Mouse (Mus musculus): Measurements from ENCODE around the gene Gtf2i. TPM values are rescaled to one million over a fixed set of nuclear protein-coding genes. Genes with fewer than 3 reads are reported as not detected.

Gene Gtf2i
- polyA plus RNA-seq, 1 experiment from 2014 or later, result 136 TPM

GRCm38 (mm10) chr5:134277109-134277508 lies 37.5 kb downstream of the Gtf2i start:
- Histone ChIP-seq H3K27ac (ENCODE audit: low read depth, low read length) (no peak overlapping the region), H3K27me3 (ENCODE audit: control insufficient read depth, insufficient read depth, low read length) (no peaks in the 10 kb centered on the region), H3K4me1 (ENCODE audit: control insufficient read depth, insufficient read depth, low read length) (no peaks in the 10 kb centered on the region), H3K4me2 (no peak overlapping the region), H3K9ac (ENCODE audit: low read depth, low read length) (no peak overlapping the region), H3K4me3 (ENCODE audit: low read depth, low read length) (no peak overlapping the region), H3K9me3 (replicated peaks; ENCODE audit: control insufficient read depth, low read length) (no peaks in the 10 kb centered on the region), H3K36me3 (ENCODE audit: control insufficient read depth, insufficient read depth, low read length) (peaks cover 44% of the 10 kb centered on the region)
- no peak for ATAC-seq (replicated peaks; ENCODE audit: insufficient number of reproducible peaks, low FRiP score, low TSS enrichment)
- WGBS (ENCODE audit: insufficient replicate concordance), result 98% methylated on average over 4 of the region's 4 CpGs

GRCm38 (mm10) chr5:134275556-134275955 lies 39.0 kb downstream of the Gtf2i start:
- peaks cover 50% of the 10 kb centered on the region for H3K36me3 ChIP-seq (ENCODE audit: control insufficient read depth, insufficient read depth, low read length)
- no peak overlapping the region for H3K4me2 ChIP-seq
- 91% methylated on average over 10 of the region's 10 CpGs for WGBS (ENCODE audit: insufficient replicate concordance)
- H3K27ac ChIP-seq (ENCODE audit: low read depth, low read length), result no peak overlapping the region
- no peaks in the 10 kb centered on the region for H3K4me1 ChIP-seq (ENCODE audit: control insufficient read depth, insufficient read depth, low read length)
- H3K9ac ChIP-seq (ENCODE audit: low read depth, low read length), result no peak overlapping the region
- H3K4me3 ChIP-seq (ENCODE audit: low read depth, low read length), result no peak overlapping the region
- H3K9me3 ChIP-seq (replicated peaks; ENCODE audit: control insufficient read depth, low read length), result no peaks in the 10 kb centered on the region
- ATAC-seq (replicated peaks; ENCODE audit: insufficient number of reproducible peaks, low FRiP score, low TSS enrichment), result no peak
- H3K27me3 ChIP-seq (ENCODE audit: control insufficient read depth, insufficient read depth, low read length), result no peaks in the 10 kb centered on the region

- Histone ChIP-seq H3K9ac (ENCODE audit: low read depth, low read length) (no peak overlapping the region), H3K36me3 (ENCODE audit: control insufficient read depth, insufficient read depth, low read length) (peaks cover 52% of the 10 kb centered on the region), H3K4me3 (ENCODE audit: low read depth, low read length) (no peak overlapping the region), H3K9me3 (replicated peaks; ENCODE audit: control insufficient read depth, low read length) (no peaks in the 10 kb centered on the region), H3K27me3 (ENCODE audit: control insufficient read depth, insufficient read depth, low read length) (no peaks in the 10 kb centered on the region), H3K4me1 (ENCODE audit: control insufficient read depth, insufficient read depth, low read length) (no peaks in the 10 kb centered on the region), H3K27ac (ENCODE audit: low read depth, low read length) (no peak overlapping the region), H3K4me2 (no peak overlapping the region)
- no peak for ATAC-seq (replicated peaks; ENCODE audit: insufficient number of reproducible peaks, low FRiP score, low TSS enrichment)
- WGBS (ENCODE audit: insufficient replicate concordance), result 82% methylated on average over 11 of the region's 11 CpGs
These were observed 39.5 kb downstream of the Gtf2i start for GRCm38 (mm10) chr5:134275021-134275420.

GRCm38 (mm10) chr5:134273761-134274160 lies 40.8 kb downstream of the Gtf2i start:
- no peak overlapping the region for H3K9ac ChIP-seq (ENCODE audit: low read depth, low read length)
- H3K27ac ChIP-seq (ENCODE audit: low read depth, low read length), result no peak overlapping the region
- H3K4me2 ChIP-seq, result no peak overlapping the region
- H3K4me3 ChIP-seq (ENCODE audit: low read depth, low read length), result no peak overlapping the region
- H3K36me3 ChIP-seq (ENCODE audit: control insufficient read depth, insufficient read depth, low read length), result peaks cover 54% of the 10 kb centered on the region
- no peaks in the 10 kb centered on the region for H3K9me3 ChIP-seq (replicated peaks; ENCODE audit: control insufficient read depth, low read length)
- no peaks in the 10 kb centered on the region for H3K27me3 ChIP-seq (ENCODE audit: control insufficient read depth, insufficient read depth, low read length)
- no peaks in the 10 kb centered on the region for H3K4me1 ChIP-seq (ENCODE audit: control insufficient read depth, insufficient read depth, low read length)
- ATAC-seq (replicated peaks; ENCODE audit: insufficient number of reproducible peaks, low FRiP score, low TSS enrichment), result no peak
- 88% methylated on average over 8 of the region's 8 CpGs for WGBS (ENCODE audit: insufficient replicate concordance)

- H3K4me3 ChIP-seq (ENCODE audit: low read depth, low read length), result no peak overlapping the region
- ATAC-seq (replicated peaks; ENCODE audit: insufficient number of reproducible peaks, low FRiP score, low TSS enrichment), result no peak
- WGBS (ENCODE audit: insufficient replicate concordance), result 86% methylated on average over 11 of the region's 11 CpGs
- no peaks in the 10 kb centered on the region for H3K27me3 ChIP-seq (ENCODE audit: control insufficient read depth, insufficient read depth, low read length)
- no peak overlapping the region for H3K4me2 ChIP-seq
- no peak overlapping the region for H3K27ac ChIP-seq (ENCODE audit: low read depth, low read length)
- H3K4me1 ChIP-seq (ENCODE audit: control insufficient read depth, insufficient read depth, low read length), result no peaks in the 10 kb centered on the region
- H3K9me3 ChIP-seq (replicated peaks; ENCODE audit: control insufficient read depth, low read length), result no peaks in the 10 kb centered on the region
- H3K9ac ChIP-seq (ENCODE audit: low read depth, low read length), result no peak overlapping the region
- H3K36me3 ChIP-seq (ENCODE audit: control insufficient read depth, insufficient read depth, low read length), result peaks cover 52% of the 10 kb centered on the region
These were observed 41.8 kb downstream of the Gtf2i start for GRCm38 (mm10) chr5:134272761-134273160.

- no peak overlapping the region for H3K9ac ChIP-seq (ENCODE audit: low read depth, low read length)
- no peak overlapping the region for H3K4me3 ChIP-seq (ENCODE audit: low read depth, low read length)
- H3K36me3 ChIP-seq (ENCODE audit: control insufficient read depth, insufficient read depth, low read length), result peaks cover 52% of the 10 kb centered on the region
- 91% methylated on average over 11 of the region's 11 CpGs for WGBS (ENCODE audit: insufficient replicate concordance)
- ATAC-seq (replicated peaks; ENCODE audit: insufficient number of reproducible peaks, low FRiP score, low TSS enrichment), result no peak
- no peak overlapping the region for H3K27ac ChIP-seq (ENCODE audit: low read depth, low read length)
- no peaks in the 10 kb centered on the region for H3K9me3 ChIP-seq (replicated peaks; ENCODE audit: control insufficient read depth, low read length)
- no peaks in the 10 kb centered on the region for H3K27me3 ChIP-seq (ENCODE audit: control insufficient read depth, insufficient read depth, low read length)
- H3K4me1 ChIP-seq (ENCODE audit: control insufficient read depth, insufficient read depth, low read length), result no peaks in the 10 kb centered on the region
- no peak overlapping the region for H3K4me2 ChIP-seq
These were observed 43.1 kb downstream of the Gtf2i start for GRCm38 (mm10) chr5:134271421-134271820.

- peaks cover 56% of the 10 kb centered on the region for H3K36me3 ChIP-seq (ENCODE audit: control insufficient read depth, insufficient read depth, low read length)
- no peak for ATAC-seq (replicated peaks; ENCODE audit: insufficient number of reproducible peaks, low FRiP score, low TSS enrichment)
- no peak overlapping the region for H3K4me2 ChIP-seq
- no peak overlapping the region for H3K9ac ChIP-seq (ENCODE audit: low read depth, low read length)
- H3K4me1 ChIP-seq (ENCODE audit: control insufficient read depth, insufficient read depth, low read length), result no peaks in the 10 kb centered on the region
- no peak overlapping the region for H3K27ac ChIP-seq (ENCODE audit: low read depth, low read length)
- WGBS (ENCODE audit: insufficient replicate concordance), result 92% methylated on average over 4 of the region's 4 CpGs
- no peaks in the 10 kb centered on the region for H3K27me3 ChIP-seq (ENCODE audit: control insufficient read depth, insufficient read depth, low read length)
- no peaks in the 10 kb centered on the region for H3K9me3 ChIP-seq (replicated peaks; ENCODE audit: control insufficient read depth, low read length)
- H3K4me3 ChIP-seq (ENCODE audit: low read depth, low read length), result no peak overlapping the region
These were observed 44.0 kb downstream of the Gtf2i start for GRCm38 (mm10) chr5:134270566-134270965.

GRCm38 (mm10) chr5:134269751-134270150 lies 44.8 kb downstream of the Gtf2i start:
- WGBS (ENCODE audit: insufficient replicate concordance), result 86% methylated on average over 5 of the region's 5 CpGs
- ATAC-seq (replicated peaks; ENCODE audit: insufficient number of reproducible peaks, low FRiP score, low TSS enrichment), result no peak

GRCm38 (mm10) chr5:134268751-134269150 lies 45.8 kb downstream of the Gtf2i start:
- Histone ChIP-seq H3K4me2 (no peak overlapping the region), H3K9me3 (replicated peaks; ENCODE audit: control insufficient read depth, low read length) (no peaks in the 10 kb centered on the region), H3K27ac (ENCODE audit: low read depth, low read length) (no peak overlapping the region), H3K4me3 (ENCODE audit: low read depth, low read length) (no peak overlapping the region), H3K9ac (ENCODE audit: low read depth, low read length) (no peak overlapping the region), H3K36me3 (ENCODE audit: control insufficient read depth, insufficient read depth, low read length) (peaks cover 62% of the 10 kb centered on the region), H3K4me1 (ENCODE audit: control insufficient read depth, insufficient read depth, low read length) (no peaks in the 10 kb centered on the region), H3K27me3 (ENCODE audit: control insufficient read depth, insufficient read depth, low read length) (no peaks in the 10 kb centered on the region)
- no peak for ATAC-seq (replicated peaks; ENCODE audit: insufficient number of reproducible peaks, low FRiP score, low TSS enrichment)
- WGBS (ENCODE audit: insufficient replicate concordance), result 93% methylated on average over 8 of the region's 8 CpGs

More at GRCm38 (mm10) chr5:134269751-134270150, 44.8 kb downstream of the Gtf2i start:
- Histone ChIP-seq H3K27me3 (ENCODE audit: control insufficient read depth, insufficient read depth, low read length) (no peaks in the 10 kb centered on the region), H3K9me3 (replicated peaks; ENCODE audit: control insufficient read depth, low read length) (no peaks in the 10 kb centered on the region), H3K27ac (ENCODE audit: low read depth, low read length) (no peak overlapping the region), H3K36me3 (ENCODE audit: control insufficient read depth, insufficient read depth, low read length) (peaks cover 61% of the 10 kb centered on the region), H3K9ac (ENCODE audit: low read depth, low read length) (no peak overlapping the region), H3K4me3 (ENCODE audit: low read depth, low read length) (no peak overlapping the region), H3K4me2 (no peak overlapping the region), H3K4me1 (ENCODE audit: control insufficient read depth, insufficient read depth, low read length) (no peaks in the 10 kb centered on the region)

Measured in heart, embryonic 11.5 days (tissue).